Mouse (Mus musculus) cerebellum, adult 11 months (tissue): ENCODE measurements around the gene Hoxb7.

ENCODE experiments used
- DNase-seq: peaks from one replicate; pipeline ENCODE4 v3.0.0; 2022

Hoxb7 gene

DNA sequence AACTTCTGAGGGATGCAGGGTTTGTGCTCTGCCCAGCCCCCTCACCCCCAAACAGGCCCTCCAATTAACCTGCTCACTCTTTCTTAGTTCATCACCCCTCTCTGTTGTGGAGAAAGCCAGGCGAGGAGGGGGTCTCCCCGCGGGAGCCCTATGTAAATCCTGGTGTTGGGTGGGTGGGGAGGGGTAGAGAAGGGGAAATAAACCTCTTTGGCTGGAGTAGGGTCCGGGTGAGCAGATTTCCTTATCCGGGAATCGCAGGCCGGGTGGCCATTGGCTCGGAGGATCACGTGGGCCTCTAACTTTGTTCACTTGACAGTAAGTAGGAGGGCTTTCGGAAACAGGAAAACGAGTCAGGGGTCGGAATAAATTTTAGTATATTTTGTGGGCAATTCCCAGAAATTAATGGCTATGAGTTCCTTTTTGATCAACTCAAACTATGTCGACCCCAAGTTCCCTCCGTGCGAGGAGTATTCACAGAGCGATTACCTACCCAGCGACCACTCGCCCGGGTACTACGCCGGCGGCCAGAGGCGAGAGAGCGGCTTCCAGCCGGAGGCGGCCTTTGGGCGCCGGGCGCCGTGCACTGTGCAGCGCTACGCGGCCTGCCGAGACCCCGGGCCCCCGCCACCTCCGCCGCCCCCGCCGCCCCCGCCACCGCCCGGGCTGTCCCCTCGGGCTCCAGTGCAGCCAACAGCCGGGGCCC, 32.1 kb downstream of the Hoxb7 start:
- DNase-seq = no peak

DNA sequence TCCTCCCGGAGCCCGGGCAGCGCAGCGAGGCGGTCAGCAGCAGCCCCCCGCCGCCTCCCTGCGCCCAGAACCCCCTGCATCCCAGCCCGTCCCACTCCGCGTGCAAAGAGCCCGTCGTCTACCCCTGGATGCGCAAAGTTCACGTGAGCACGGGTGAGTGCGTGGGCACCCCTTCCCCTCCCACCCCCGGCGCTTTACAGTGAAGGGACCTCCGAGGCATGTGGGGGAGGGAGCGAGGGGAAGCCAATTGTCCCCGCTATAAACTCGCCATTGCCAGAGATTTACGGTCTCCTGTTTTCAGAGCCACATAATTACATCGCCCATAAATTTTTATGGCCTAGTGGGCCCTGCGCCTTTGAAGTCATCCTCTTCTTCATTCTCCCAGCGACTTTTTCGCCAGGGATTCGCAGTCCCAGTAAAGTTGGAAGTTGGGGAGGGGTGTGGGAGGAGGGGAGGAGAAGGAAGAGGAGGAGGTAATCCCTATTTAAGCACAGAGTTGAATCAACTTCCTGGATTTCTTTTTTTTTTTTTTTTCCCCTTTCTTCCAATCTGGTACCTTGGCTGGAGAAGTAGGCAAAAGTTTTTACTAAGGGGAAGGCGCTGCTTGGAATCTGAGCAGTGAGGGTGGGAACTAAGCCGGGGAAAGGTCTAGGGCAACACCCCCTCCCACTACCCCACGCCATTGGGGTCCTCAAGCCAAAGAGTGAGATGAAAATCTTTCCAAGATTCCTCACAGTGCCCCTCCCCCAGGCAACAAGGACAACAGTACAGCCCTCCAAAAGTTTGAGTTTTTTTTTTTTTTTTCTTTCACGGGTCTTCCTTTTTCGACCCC, 32.9 kb downstream of the Hoxb7 start:
- no peak for DNase-seq

DNA sequence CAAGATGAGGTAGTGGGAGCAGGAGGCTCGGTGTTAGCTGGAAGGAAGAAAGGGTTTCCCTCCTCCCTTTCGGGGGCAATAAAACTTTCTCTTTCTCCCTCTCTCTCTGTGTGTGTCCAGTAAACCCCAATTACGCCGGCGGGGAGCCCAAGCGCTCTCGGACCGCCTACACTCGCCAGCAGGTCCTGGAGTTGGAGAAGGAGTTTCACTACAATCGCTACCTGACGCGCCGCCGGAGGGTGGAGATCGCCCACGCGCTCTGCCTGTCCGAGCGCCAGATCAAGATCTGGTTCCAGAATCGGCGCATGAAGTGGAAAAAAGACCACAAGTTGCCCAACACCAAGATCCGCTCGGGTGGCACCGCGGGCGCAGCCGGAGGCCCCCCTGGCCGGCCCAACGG, 33.5 kb downstream of the Hoxb7 start:
- DNase-seq = no peak

DNA sequence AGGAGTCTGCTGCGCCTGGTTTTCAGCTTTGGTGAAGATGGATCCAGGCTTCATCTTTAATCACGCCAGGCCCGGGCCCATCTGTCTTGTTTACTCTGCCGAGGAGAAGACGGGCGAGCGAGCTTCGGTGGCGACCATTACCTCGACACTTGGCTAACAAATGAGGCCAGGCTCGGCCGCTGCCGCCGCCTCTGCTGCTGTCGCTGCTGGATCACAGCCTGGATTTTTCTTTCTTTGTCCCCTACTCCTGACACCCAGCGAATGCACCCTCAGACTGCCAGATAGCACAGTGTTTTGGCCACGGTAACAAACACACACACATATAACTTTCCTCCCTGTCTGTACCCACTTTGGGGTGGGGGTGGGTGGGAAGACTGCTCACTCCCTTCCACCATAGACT, 34.3 kb downstream of the Hoxb7 start:
- no peak for DNase-seq

DNA sequence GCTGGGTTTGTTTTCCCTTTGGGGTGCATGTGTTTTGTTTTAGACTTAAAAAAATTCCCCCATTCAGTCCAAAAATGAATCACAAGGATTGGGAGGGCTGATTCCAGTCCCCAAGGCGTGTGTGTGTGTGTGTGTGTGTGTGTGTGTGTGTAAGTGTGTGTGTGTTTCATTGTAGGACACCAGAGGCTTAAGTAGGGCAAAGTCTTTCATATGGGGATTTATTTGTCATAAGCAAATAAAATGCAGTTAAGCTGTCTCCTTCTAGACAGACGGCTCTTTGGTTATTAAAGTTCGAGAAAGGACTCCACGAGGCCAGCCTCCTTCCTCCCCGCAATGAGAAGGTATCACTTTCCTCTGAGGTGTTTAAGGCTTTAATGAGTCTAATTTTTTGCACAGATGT, 35.4 kb downstream of the Hoxb7 start:
- no peak for DNase-seq

DNA sequence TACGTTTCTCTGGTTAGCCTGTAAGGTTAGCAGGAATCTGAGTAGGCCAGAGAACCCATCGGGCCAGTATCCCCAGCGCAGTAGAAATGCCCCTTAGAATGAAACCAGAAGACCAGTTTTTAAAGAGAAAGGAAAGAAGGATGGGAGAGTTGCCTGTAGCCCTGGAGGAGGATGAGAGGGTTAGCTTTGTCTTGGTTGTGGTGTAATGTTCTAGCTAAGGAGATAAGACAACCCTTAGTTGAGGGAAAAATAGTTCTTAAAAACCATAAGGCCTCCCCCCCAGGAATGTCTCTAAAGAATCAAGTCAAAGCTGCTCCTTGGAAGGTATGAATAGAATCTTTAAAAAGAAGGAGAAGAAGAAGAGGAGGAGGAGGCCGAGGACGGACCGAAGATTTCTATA, 36.3 kb downstream of the Hoxb7 start:
- no peak for DNase-seq

DNA sequence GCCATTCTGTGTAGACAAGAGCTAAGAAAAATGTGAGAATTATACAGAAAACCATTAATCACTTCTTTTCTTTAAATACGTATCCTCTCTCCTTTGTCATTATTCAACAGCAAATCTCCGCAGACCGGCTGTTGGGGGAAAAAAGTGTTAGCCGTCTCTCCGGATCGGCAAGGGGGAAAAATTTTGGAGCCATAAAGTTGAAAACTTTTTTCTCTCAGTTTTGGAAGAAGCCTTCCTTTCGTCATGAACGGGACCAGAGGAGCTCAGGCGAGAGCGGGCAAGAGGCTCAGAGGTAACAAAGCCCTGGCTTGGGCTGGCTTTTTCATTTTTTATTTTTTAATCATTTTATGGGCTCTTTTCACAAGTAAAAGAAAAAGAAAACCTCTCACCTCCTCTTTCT, 36.7 kb downstream of the Hoxb7 start, which contains the start of gene Hoxb3:
Gene Hoxb3, plus strand, starts transcription at position 173 of the 400 bp plus-strand sequence.
- DNase-seq = no peak

DNA sequence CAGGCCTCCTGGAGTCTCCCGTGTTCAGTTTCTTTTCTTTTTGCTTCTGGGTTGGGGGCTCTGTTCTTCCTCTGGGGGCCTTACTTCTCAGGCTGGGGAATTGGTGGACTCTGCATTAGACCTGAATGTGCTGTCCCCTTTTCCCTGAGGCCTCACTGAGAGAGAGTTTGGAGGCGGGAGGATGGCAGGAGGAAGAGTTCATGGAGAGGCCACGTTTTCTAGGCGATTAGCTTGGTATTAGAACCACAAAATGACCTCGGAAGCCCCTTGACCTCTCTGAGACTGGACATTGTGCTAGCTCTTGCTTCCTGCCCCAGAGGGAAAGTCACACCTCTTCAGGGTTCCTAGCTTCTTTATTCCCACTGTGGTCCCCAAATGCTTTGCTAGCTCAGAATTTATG, 37.7 kb downstream of the Hoxb7 start:
- DNase-seq = no peak

DNA sequence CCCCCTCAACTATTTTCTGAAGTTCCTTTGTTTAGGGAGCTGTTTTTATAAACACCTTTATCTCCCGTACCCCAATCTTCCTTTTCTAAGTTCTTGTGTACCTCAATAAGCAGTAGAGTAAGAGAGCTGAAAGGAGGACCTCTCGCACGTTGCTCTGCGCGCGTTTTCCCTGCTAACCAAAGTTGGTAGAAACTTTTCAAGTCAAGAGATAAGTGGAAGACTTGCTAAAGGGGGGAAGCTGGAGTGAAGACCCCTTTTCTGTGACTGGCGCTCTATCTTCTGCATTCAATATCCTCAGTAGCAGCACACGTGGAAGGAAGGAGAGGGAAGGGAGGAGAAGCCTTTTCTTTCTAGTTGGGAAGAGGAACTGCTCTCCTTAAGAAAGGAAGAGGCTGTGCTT, 38.5 kb downstream of the Hoxb7 start:
- DNase-seq = no peak

DNA sequence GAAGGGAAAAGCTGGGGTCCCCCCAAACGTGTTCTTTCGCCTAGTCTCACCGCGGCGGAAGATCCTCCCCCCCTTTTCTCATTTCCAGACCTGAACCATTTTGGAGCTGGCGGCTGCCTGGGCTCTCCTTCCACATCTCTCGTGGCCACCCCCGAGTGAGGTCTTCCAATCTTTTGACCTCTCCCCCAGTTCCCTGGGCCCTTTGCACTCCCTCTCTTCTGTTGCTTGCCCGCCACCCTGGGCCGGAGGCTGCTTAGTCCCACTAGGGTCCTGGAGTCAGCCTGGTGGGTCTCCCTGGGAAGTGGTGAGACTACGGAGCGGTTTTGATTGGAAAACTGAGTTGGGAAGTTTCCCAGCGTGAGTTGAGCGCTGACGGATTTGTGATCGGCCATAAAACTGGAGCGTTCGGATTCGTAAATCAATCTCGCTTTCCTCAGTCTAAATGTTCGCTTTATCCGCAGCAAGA, 39.4 kb downstream of the Hoxb7 start:
- DNase-seq = no peak

DNA sequence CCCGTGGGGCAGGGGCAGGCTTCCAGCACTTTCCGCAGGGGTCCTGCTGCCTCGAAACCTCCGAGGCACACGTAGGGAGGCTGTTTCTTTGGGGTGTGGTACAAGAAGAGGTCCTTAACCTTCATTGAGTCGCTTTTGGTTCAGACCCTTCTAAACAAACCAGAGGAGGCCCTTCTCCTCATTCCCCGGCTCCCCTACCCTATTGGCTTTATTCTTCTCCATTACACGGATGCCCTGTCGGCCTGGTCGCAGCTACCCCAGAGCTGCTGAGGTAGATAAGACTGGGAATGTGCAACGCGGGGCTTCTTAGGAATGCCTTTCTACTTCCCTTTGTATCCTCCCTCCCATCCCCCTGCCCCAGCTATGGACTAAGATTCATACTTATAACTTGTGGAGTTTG, 40.3 kb downstream of the Hoxb7 start:
- no peak for DNase-seq

DNA sequence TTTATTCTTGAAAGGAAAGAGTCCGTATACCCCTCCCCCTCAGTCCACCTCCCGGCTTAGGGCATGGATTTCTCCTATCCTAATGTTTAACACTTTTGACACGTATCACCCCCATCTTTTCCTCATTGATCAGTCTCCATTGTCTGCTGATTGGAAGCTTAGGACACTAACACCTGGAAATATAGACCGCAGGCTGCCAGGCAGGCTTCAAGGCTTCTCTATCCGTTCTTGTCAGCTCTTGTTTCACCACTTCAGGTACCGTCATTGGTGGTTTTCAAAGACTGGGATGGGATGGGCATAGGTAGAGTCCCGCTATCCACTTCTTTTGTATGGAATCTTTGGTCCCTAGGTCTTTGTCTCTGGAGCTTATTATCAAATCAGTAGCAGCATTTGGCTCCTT, 40.7 kb downstream of the Hoxb7 start:
- no peak for DNase-seq

DNA sequence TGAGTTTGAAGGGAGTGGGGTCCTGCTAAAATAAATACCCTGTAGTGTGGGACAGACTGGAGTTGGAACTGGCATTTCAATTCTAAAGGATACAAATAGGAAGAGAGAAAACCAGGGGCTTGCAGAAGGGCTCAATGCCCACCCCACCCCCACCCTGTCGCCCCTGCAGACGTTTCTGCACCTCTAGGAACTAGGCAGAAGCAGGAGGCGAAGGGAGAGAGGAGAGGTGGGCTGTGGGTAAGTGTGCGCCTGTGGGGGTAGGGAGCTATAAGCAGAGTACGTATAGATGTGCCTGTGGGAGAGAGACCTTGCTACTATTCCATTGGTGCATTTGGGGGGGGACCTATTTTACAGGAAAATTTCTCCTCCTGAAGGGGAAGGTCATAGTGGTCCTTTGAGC, 41.3 kb downstream of the Hoxb7 start:
- DNase-seq = no peak

DNA sequence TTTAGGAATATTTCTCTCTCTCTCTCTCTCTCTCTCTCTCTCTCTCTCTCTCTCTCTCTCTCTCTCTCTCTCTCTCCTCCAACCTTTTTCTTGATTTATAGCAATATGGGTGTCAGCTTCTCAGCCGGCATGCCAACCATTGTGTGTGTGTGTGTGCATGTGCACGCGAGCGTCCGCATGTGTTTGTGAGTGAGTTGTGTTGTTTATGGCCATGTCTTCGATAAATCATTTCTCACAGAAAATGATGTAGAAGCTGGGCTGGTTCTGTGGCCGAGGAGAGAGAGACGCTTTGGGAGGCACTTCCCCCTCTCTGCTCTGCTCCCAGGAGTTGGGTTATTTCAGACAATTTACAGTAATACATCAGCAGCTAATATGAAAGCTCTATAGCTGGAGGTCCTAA, 42.2 kb downstream of the Hoxb7 start:
- no peak for DNase-seq

DNA sequence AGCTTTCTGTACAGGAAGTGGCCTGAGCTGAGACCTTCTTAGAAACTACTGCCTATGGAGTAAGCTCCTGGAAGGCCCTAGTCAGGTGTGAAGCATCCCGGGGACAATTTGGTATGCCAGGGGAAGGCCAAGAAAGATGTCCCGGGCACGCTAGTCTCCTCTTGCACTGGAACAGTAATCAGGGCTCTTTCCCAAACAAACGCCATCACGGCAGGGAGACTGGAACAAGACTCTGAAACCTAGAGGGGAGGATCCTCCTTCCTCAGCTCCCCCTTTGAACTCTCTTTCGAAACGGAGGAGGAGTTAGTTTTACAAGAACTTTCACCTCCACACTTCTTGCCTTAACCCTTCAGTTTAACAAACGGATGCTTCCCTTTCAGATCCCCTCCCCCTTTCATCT, 45.7 kb downstream of the Hoxb7 start:
- DNase-seq = no peak

DNA sequence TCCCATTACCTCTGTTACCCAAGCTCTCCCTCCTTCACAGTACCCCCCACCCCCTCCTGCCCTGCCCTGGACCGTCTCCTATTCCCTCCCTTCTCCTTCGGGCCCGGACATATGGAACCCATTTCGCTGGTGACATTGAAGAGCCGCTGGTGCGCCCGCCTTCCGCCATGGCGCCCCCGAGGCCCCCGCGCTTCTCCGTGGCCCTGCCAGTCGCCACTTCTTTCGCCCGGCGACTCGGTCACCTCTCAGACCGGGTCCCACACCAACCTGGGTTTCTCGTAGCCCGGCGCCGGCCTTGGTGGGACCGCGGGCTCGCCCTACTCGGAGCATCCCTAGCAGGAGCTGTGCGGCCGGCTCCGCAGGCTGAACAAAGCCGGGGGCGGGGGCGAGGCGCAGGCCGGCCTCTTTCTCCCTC, 46.2 kb downstream of the Hoxb7 start:
- no peak for DNase-seq

DNA sequence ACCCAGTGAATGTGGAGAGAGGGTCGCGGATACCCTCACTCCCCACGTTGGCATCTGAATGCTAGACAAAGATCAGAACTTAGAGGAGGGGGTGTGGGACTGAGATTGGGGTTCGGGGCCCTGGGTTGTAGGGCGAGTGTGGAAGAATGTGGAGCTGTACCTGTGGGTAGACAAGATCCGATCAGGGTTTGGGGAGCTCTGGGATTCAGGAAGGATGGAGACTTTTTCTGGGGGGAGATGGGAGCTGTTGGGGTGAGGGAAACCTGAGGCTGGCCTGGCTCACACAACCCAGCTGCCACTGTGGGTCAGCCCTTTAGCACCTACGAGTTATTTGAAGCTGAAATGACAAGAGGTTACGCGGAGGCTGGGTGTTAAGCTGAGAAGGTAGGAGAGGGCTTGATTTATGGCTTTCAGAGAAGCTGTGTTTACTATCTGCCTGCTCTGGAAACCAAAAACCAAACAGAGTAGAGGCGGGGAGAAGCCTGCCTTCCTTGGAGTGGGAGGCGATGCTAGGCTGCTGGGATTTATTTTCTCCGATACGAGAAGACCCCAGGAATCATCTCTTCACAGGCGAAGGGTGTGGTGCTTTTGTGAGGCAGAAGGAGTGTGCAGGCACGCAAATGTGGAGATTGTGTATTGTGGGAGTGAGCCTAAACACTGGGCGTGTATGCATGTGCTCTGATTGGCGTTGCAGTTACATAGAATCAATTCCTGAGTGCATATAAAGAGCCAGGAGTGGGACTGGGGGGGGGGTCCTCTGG, 47.0 kb downstream of the Hoxb7 start:
- DNase-seq = no peak

DNA sequence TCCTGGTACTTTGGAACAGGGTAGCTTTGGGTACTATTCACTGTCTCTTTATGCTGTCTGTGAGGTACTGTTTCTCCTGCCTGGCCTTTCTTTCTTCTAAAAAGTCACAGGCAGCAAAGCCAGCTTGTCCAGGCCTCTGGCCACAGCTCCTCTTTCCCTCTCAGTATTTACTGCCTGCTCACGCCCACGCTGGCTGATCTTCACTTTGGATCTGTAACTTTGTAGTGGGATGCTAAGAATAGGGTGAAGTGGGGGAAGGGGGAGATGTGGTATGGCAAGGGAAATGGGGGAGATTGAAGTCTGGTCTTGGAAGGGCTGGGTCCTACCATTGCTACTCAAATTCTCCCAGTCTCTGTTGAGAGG, 47.6 kb downstream of the Hoxb7 start:
- DNase-seq = no peak

DNA sequence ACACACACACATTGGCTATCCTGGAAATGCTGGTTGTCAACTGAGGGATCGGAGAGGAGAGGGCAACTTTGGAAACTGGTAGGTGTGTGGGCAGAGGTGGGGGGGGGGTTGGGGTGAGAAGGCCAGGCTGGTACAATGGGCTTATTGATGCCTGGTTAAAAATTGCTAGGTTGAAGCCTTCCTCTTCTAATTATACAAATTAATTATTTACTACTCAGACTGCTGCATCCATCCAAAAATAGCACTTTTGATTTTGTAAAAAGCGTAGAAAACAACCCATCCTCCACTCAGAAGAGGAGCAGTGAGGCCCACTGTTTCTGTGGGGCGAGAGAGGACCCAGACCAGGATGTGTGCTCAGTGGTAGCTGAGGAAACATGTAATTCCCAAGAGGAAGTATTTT, 48.6 kb downstream of the Hoxb7 start:
- no peak for DNase-seq

DNA sequence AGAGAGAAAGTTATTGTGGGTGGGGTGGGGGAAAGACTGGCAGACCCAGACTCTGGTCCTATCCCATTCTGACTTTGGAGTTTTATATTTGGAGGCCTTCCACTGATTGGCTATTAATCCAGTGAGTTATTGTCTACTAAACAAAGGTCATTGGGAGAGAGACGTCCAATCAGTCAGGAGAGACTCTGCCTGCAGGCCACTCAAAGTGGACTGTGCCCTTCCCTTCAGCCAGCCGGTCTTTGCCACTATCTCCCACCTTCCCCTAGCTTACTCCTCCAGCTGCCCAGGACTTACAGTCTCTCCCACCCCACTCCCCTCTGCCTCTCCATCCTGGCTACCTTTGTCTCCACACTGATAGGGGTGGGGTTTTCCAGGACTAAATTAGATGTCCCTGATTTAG, 50.2 kb downstream of the Hoxb7 start:
- no peak for DNase-seq

DNA sequence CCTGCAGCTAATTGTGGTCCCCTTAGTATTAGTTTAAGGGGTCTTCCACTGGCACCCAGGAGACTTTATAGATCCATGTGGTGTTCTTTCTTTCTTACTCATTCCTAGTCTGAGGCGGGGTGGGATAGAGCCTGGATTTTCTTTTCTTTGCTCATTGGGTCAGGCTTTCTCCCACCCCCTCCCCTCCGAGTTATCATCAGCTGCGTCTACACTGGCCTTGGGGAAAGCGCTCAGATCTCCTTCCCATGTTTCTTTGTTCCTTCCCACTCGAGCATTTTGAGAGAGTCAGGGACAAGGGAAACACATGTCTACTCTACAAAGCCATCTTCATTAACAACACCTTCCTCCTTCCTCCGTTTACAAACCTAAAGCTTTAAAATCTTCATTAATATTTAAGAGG, 50.6 kb downstream of the Hoxb7 start:
- no peak for DNase-seq

DNA sequence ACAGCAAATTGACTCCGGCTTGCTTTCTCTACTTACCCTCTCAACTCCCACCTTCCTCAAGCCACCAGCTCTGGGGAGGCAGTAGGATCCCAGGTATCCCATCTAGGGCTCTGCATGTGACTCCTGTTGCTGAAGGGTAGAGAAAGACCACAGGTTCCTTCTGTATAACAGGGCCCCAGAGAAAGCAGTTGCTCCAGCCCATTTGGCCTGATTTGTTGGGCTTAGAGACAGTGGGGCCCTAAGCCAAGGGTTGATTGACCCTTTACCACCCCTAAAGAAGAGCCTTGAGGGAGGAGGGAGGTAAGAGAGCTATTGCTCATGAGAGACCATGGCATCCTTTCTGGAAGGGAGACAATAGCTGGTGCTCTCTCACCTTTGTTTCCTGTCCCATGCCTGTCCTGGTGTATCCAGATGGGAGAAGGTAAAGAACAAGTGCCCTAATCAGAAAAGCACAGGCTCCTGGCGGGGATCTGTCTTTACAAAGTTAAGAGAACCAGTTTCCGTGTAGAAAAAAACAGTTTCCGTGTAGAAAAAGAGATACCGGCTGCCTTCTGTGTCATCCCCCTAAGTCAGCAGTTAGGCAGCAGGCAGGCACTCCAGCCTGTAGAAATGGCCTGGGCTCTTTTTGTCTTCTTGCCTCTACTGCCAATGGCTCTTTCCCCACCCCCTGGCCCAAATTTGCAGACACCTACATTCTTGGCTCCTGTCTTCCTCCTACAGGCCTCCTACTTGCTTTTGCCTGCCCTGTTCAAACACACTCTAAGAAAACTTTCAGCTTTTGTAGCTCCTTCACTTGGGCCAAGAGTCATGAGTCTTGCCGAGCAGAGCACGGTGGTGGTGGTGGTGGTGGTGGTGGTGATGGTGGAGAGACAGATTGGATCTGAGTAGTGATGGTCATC, 52.8 kb downstream of the Hoxb7 start:
- DNase-seq = no peak
